Mouse (Mus musculus) heart, adult 18-20 months (tissue): Measurements from ENCODE around the gene Sult5a1. TPM values are rescaled to one million over a fixed set of nuclear protein-coding genes. Genes with fewer than 3 reads are reported as not detected.

Experiments used
- DNase-seq, 2 experiments: peaks; one replicate each; pipeline ENCODE4 v3.0.0; 2021 to 2022; ENCODE audit warnings: mixed read lengths in 1 of 2
- microRNA-seq, 2 experiments: library from miRNA; unstranded; fragments of <30 nt; microRNA quantifications; one replicate each; pipeline ENCODE4 v1.2.0; 2022
- total RNA-seq, 2 experiments: library from RNA; stranded (reverse); gene quantifications; 2 replicates each; pipeline ENCODE4 v1.2.3; 2021

The Sult5a1 gene
- total RNA-seq, 2 experiments from 2014 or later, result 0.82 to 1.3 TPM

DNA sequence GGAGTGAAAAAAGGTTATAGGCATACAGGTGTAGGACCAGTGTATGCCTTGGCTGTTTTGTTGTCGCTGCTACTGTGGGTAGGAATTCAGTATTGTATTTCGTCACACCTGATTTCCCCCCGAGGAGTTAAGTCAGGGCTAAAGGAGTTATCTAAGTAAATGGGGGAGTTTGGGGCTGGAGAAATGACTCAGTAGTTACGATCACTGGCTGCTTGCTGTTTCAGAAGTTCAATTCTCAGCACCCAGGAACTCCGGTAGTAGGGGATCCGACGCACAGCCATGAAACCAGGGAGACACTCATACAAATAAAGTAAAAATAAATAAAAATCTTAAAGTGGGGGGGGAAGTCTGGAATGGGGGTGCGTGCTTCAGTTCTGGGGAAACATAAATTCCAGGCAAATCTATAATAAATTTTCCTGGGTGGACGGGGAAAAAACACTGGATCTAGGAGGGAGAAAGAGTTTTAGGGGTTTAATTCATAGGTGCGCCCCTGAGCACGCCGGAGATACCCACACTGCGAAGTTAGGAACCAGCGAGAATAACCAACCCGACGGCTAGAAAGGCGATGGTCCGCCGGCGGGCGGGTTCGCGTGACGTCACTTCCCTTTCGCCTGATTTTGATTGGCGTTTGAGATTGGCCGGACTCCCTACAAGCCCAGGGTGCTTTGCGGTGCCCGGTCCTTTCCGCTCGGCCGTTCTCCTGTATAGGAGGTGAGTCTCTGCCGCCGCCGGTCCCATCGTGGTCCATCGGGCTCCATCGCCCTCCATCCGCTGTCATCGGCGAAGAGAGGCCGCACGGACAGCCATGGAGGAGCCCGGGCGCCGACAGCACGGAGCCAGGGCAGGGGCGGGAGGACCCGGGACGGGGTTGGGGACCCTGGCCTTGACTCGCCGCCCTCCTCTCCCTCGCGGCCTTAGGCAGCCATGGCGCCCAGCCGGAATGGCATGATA, 56.1 kb downstream of the Sult5a1 start, which contains the start of gene Rpl13:
Gene Rpl13 (plus strand): TSS at position 616 of the 951 bp plus-strand sequence.
- DNase-seq, result peak; percentile 98

DNA sequence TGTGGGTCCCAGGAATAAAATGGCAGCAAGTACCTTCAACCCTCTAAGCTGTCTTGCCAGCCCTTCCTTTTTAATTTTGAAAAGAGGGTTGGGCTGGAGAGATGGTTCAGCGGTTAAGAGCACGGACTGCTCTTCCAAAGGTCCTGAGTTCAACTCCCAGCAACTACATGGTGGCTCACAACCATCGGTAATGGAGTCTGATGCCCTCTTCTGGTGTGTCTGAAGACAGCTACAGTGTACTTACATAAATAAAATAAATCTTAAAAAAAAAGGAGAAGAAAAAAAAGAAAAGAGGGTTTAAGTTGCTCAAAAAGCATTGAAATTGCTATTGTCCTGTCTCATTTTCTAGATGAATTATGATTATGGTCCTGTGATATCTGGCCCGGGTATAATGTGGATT, 56.9 kb downstream of the Sult5a1 start:
- no peak for DNase-seq

GRCm38 (mm10) chr8:123100288-123100687, 57.8 kb downstream of the Sult5a1 start:
- no peak for DNase-seq

GRCm38 (mm10) chr8:123097786-123098584, 60.1 kb downstream of the Sult5a1 start:
- no peak for DNase-seq

DNA sequence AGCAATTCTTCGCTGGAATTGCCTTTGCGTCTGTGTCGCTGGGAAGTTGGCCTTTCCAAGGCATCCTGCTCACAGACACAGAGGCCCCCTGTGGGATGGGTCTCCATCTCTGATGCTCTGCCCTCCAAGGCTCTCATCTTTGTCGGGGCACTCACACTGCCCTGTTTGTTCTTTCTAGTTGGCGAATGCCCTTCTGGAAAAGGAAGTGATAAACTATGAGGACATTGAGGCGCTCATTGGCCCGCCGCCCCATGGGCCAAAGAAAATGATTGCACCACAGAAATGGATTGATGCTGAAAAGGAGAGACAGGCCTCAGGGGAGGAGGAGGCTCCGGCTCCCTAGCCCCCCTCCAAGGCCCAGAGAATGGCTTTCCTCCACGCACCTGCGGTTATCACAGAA, 60.9 kb downstream of the Sult5a1 start:
- DNase-seq, result no peak

Small RNA genes within 50 kb of the gene (microRNA-seq; reads per million reads assigned to microRNA genes)
- 0 to 0.27 reads per million in 2 experiments for gene Mir7079
- 0.27 to 0.38 reads per million in 2 experiments for gene Mir7080

Other genes starting within 250 kb of the Sult5a1 start
- 10 to 100 TPM; 67.7 to 72.7 TPM for gene Ankrd11, start 116.0 kb downstream of the Sult5a1 start, total RNA-seq
- 10 to 100 TPM; 94.2 to 100.0 TPM for gene Spg7, start 95.4 kb downstream of the Sult5a1 start, total RNA-seq
- gene Rpl13, start 56.0 kb downstream of the Sult5a1 start, total RNA-seq, result 100 to 1,000 TPM; 462 to 489 TPM
- 1 to 10 TPM in 1 of 2 experiments, under 1 TPM in 1; 0.62 to 1.1 TPM for gene Cpne7, start 40.9 kb downstream of the Sult5a1 start, total RNA-seq
- 10 to 100 TPM; 28.2 to 38.9 TPM for gene Dpep1, start 27.9 kb upstream of the Sult5a1 start, total RNA-seq
- 10 to 100 TPM; 56.4 to 68.6 TPM for gene Chmp1a, start 54.4 kb upstream of the Sult5a1 start, total RNA-seq
- 10 to 100 TPM; 28.5 to 31.6 TPM for gene Spata33, start 54.5 kb upstream of the Sult5a1 start, total RNA-seq
- gene Cdk10, start 66.5 kb upstream of the Sult5a1 start, total RNA-seq, result 10 to 100 TPM; 17.5 to 24.2 TPM
- 1 to 10 TPM; 7.0 to 7.9 TPM for gene Spata2l, start 77.9 kb upstream of the Sult5a1 start, total RNA-seq
- gene Zfp276, start 95.9 kb upstream of the Sult5a1 start, total RNA-seq, result 10 to 100 TPM; 10.3 to 13.4 TPM
- gene Vps9d1, start 96.0 kb upstream of the Sult5a1 start, total RNA-seq, result 10 to 100 TPM; 27.8 to 31.5 TPM
- gene Fanca, start 160.3 kb upstream of the Sult5a1 start, total RNA-seq, result 1 to 10 TPM; 4.5 to 8.4 TPM
- gene Spire2, start 174.4 kb upstream of the Sult5a1 start, total RNA-seq, result under 1 TPM in 1 of 2 experiments, not detected in 1; 0.31 TPM
- gene Tcf25, start 215.4 kb upstream of the Sult5a1 start, total RNA-seq, result 100 to 1,000 TPM; 129 to 152 TPM
- not detected for gene Mc1r, start 248.8 kb upstream of the Sult5a1 start, total RNA-seq